Mouse (Mus musculus): Measurements from ENCODE around the gene Cyp11a1.

Cyp11a1 gene

GRCm38 (mm10) chr9:58005753-58006461 is at the start of gene Cyp11a1:
Cyp11a1 (plus strand) TSS chr9:58006411.
- DNase-seq (ENCODE audit: low read depth, low spot score), result peak; percentile 48

GRCm38 (mm10) chr9:57956838-57957236 is 49.4 kb upstream of the Cyp11a1 start:
- no peak for DNase-seq (ENCODE audit: low read depth, low spot score)

GRCm38 (mm10) chr9:57958615-57959014 is 47.6 kb upstream of the Cyp11a1 start:
- DNase-seq (ENCODE audit: low read depth, low spot score), result no peak

- DNase-seq (ENCODE audit: low read depth, low spot score), result no peak
These were observed 46.8 kb upstream of the Cyp11a1 start for GRCm38 (mm10) chr9:57959399-57959798.

- no peak for DNase-seq (ENCODE audit: low read depth, low spot score)
These were observed 46.0 kb upstream of the Cyp11a1 start for GRCm38 (mm10) chr9:57959886-57960866.

- no peak for DNase-seq (ENCODE audit: low read depth, low spot score)
These were observed 45.0 kb upstream of the Cyp11a1 start for GRCm38 (mm10) chr9:57961226-57961625.

GRCm38 (mm10) chr9:57961863-57962778 is 44.1 kb upstream of the Cyp11a1 start:
- no peak for DNase-seq (ENCODE audit: low read depth, low spot score)

- no peak for DNase-seq (ENCODE audit: low read depth, low spot score)
These were observed 42.8 kb upstream of the Cyp11a1 start for GRCm38 (mm10) chr9:57963249-57963997.

- DNase-seq (ENCODE audit: low read depth, low spot score), result no peak
These were observed 42.2 kb upstream of the Cyp11a1 start for GRCm38 (mm10) chr9:57963998-57964395.

- no peak for DNase-seq (ENCODE audit: low read depth, low spot score)
These were observed 41.5 kb upstream of the Cyp11a1 start for GRCm38 (mm10) chr9:57964528-57965250.

GRCm38 (mm10) chr9:57965281-57966185 is 40.7 kb upstream of the Cyp11a1 start:
- DNase-seq (ENCODE audit: low read depth, low spot score), result no peak

GRCm38 (mm10) chr9:57967237-57967960 is 38.8 kb upstream of the Cyp11a1 start:
- DNase-seq (ENCODE audit: low read depth, low spot score), result peak; percentile 21

- DNase-seq (ENCODE audit: low read depth, low spot score), result no peak
These were observed 37.9 kb upstream of the Cyp11a1 start for GRCm38 (mm10) chr9:57968166-57968771.

GRCm38 (mm10) chr9:57968783-57969542 is 37.2 kb upstream of the Cyp11a1 start:
- peak; percentile 11 for DNase-seq (ENCODE audit: low read depth, low spot score)

GRCm38 (mm10) chr9:57969736-57970495 is 36.3 kb upstream of the Cyp11a1 start:
- DNase-seq (ENCODE audit: low read depth, low spot score), result no peak

GRCm38 (mm10) chr9:57971413-57971812 is 34.8 kb upstream of the Cyp11a1 start:
- no peak for DNase-seq (ENCODE audit: low read depth, low spot score)
